Comparison of ENCODE assay signal across 19 mouse cellular contexts in genomic region chr4:145431910-145432765, GRCm38 (mm10).
DNase-seq lines count a peak whose midpoint lies in the region; ATAC-seq lines count a peak whose summit lies in the region.
"Had no signal": no experiment of that assay in that cellular context is flagged by ENCODE, and none has a peak within 500 bp of the region (broad histone marks: within the 10 kb centered on the region; RNA-seq: fewer than 3 reads in every experiment).

No protein-coding gene starts in this region.

- no peak overlapping the region for H3K4me3 ChIP-seq in forebrain, embryonic 12.5 days (replicated peaks)
- no peak overlapping the region for H3K4me3 ChIP-seq in forebrain, embryonic 16.5 days (replicated peaks; ENCODE audit: low read length)
- H3K4me3 ChIP-seq: hindbrain, embryonic 15.5 days; liver, embryonic 15.5 days had no signal

- H3K4me1 ChIP-seq in forebrain, embryonic 12.5 days, result no peaks in the 10 kb centered on the region
- no peaks in the 10 kb centered on the region for H3K4me1 ChIP-seq in forebrain, embryonic 16.5 days (replicated peaks; ENCODE audit: control insufficient read depth, insufficient read depth, low read length)
- H3K4me1 ChIP-seq: hindbrain, embryonic 15.5 days; liver, embryonic 15.5 days had no signal

- no peak overlapping the region for H3K9ac ChIP-seq in forebrain, embryonic 12.5 days
- H3K9ac ChIP-seq in forebrain, embryonic 16.5 days (replicated peaks; ENCODE audit: low read depth, low read length), result no peak overlapping the region
- H3K9ac ChIP-seq: hindbrain, embryonic 15.5 days; liver, embryonic 15.5 days had no signal

- no peaks in the 10 kb centered on the region for H3K36me3 ChIP-seq in forebrain, embryonic 12.5 days (replicated peaks)
- no peaks in the 10 kb centered on the region for H3K36me3 ChIP-seq in forebrain, embryonic 16.5 days (ENCODE audit: control insufficient read depth, insufficient read depth)
- H3K36me3 ChIP-seq: hindbrain, embryonic 15.5 days; liver, embryonic 15.5 days had no signal

- ATAC-seq in forebrain, embryonic 12.5 days (ENCODE audit: low FRiP score), result 0 out of 2 replicates have a peak, but pooled peaks have one; percentile 17
- ATAC-seq in forebrain, embryonic 16.5 days, result no peak
- ATAC-seq in common myeloid progenitor, adult 5-6 weeks (replicated peaks; ENCODE audit: low read depth, poor library complexity, severe bottlenecking), result 0 out of 2 replicates have a peak, but pooled peaks have one; percentile 36

- H3K27me3 ChIP-seq in forebrain, embryonic 12.5 days, result no peaks in the 10 kb centered on the region
- H3K27me3 ChIP-seq in forebrain, embryonic 16.5 days (replicated peaks; ENCODE audit: control insufficient read depth, insufficient read depth, low read length), result no peaks in the 10 kb centered on the region
- H3K27me3 ChIP-seq: hindbrain, embryonic 15.5 days; liver, embryonic 15.5 days had no signal

- H3K27ac ChIP-seq in forebrain, embryonic 12.5 days, result no peak overlapping the region
- H3K27ac ChIP-seq in forebrain, embryonic 16.5 days (ENCODE audit: low read length), result no peak overlapping the region
- H3K27ac ChIP-seq: hindbrain, embryonic 15.5 days; liver, embryonic 15.5 days; macrophage had no signal

- H3K4me2 ChIP-seq in forebrain, embryonic 12.5 days, result no peak overlapping the region
- no peak overlapping the region for H3K4me2 ChIP-seq in forebrain, embryonic 16.5 days (ENCODE audit: low read length)
- H3K4me2 ChIP-seq: hindbrain, embryonic 15.5 days; liver, embryonic 15.5 days had no signal

- WGBS in forebrain, embryonic 12.5 days, result 75% methylated on average over 8 of the region's 8 CpGs
- WGBS in forebrain, embryonic 16.5 days, result 71% methylated on average over 8 of the region's 8 CpGs

- H3K9me3 ChIP-seq in forebrain, embryonic 12.5 days, result peaks cover 42% of the 10 kb centered on the region
- peaks cover 27% of the 10 kb centered on the region for H3K9me3 ChIP-seq in forebrain, embryonic 16.5 days (ENCODE audit: control insufficient read depth, low read length)

- DNase-seq in thymus, postnatal 0 days (ENCODE audit: low spot score), result peak; percentile 14
- DNase-seq in thymus, postnatal 36 days, result no peak
- DNase-seq in B cell, adult 2 months, result no peak
- DNase-seq in adrenal gland, adult 2 months, result no peak
- no peak for DNase-seq in ovary, postnatal 14 days (ENCODE audit: low spot score)
- DNase-seq: adrenal gland, postnatal 25 days; cerebellum, adult 9-11 months; gastrocnemius, postnatal 10 days; heart, postnatal 14 days; kidney, adult 11 months; midbrain, embryonic 14.5 days; right cerebral cortex, postnatal 4 days; thymus, adult 2 months had no signal
